Mouse (Mus musculus): Measurements from ENCODE around the gene Gsk3a. TPM values are rescaled to one million over a fixed set of nuclear protein-coding genes. Genes with fewer than 3 reads are reported as not detected.
A peak's percentile ranks its signal among the peaks of the same experiment; 100 is the strongest.

Gene Gsk3a
- polyA plus RNA-seq, 1 experiment from 2014 or later: 12.5 TPM

DNA sequence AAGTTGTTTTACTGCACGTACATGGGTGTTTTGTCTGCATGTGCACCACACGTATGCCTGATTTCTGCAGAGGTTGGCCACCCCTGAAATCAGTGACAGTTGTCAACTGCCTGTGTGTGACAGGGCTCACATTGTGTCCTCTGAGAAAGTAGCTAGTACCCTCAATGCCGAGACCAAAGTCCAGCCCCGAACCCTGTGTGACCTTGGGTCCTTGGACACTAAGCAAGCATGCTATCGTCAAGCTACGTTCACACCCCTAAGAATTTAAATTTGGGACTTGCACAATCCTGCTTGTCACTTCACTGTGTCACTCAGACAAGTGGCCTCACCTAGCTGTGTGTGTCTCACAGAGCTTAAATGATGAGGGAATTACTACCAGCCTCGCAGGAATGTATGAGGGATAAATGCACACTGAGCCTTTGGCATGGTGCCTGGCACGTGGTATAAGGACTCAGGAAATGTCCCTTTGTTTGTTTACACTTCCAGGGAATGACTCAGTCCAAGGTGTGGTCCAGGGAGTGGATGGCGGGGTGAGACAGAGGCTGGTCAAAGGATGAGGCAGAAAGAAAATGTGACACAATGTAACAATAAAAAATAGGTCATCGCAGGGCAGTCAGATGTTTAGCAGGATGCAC is 40.1 kb downstream of the Gsk3a start:
- DNase-seq (ENCODE audit: low spot score): no peak
- Histone ChIP-seq H3K36me3 (peaks cover 10% of the 10 kb centered on the region), H3K4me3 (no peak overlapping the region), H3K27me3 (ENCODE audit: insufficient read depth, poor library complexity, severe bottlenecking) (no peaks in the 10 kb centered on the region), H3K9me3 (no peaks in the 10 kb centered on the region), H3K4me1 (replicated peaks) (no peaks in the 10 kb centered on the region), H3K27ac (no peak overlapping the region)
- 78% methylated on average over 10 of the region's 10 CpGs for WGBS

GRCm38 (mm10) chr7:25196107-25196506 is 41.5 kb downstream of the Gsk3a start:
- 86% methylated on average over 9 of the region's 9 CpGs for WGBS
- DNase-seq (ENCODE audit: low spot score): no peak
- Histone ChIP-seq H3K27me3 (ENCODE audit: insufficient read depth, poor library complexity, severe bottlenecking) (no peaks in the 10 kb centered on the region), H3K36me3 (no peaks in the 10 kb centered on the region), H3K4me3 (no peak overlapping the region), H3K4me1 (replicated peaks) (no peaks in the 10 kb centered on the region), H3K9me3 (no peaks in the 10 kb centered on the region), H3K27ac (no peak overlapping the region)

- no peaks in the 10 kb centered on the region for H3K36me3 ChIP-seq
- WGBS: 80% methylated on average over 3 of the region's 3 CpGs
These were observed 42.5 kb downstream of the Gsk3a start for GRCm38 (mm10) chr7:25195148-25195547.

GRCm38 (mm10) chr7:25192110-25192509 is 45.5 kb downstream of the Gsk3a start:
- H3K27me3 ChIP-seq (ENCODE audit: insufficient read depth, poor library complexity, severe bottlenecking): no peaks in the 10 kb centered on the region
- H3K27ac ChIP-seq: no peak overlapping the region
- 78% methylated on average over 8 of the region's 8 CpGs for WGBS
- no peak overlapping the region for H3K4me3 ChIP-seq
- H3K9me3 ChIP-seq: no peaks in the 10 kb centered on the region
- DNase-seq (ENCODE audit: low spot score): no peak
- H3K36me3 ChIP-seq: no peaks in the 10 kb centered on the region
- H3K4me1 ChIP-seq (replicated peaks): 0 out of 2 replicates have a peak, but pooled peaks cover 3% of the 10 kb centered on the region

More at GRCm38 (mm10) chr7:25195148-25195547, 42.5 kb downstream of the Gsk3a start:
- Histone ChIP-seq H3K27me3 (ENCODE audit: insufficient read depth, poor library complexity, severe bottlenecking) (no peaks in the 10 kb centered on the region), H3K4me1 (replicated peaks) (no peaks in the 10 kb centered on the region), H3K4me3 (no peak overlapping the region), H3K27ac (no peak overlapping the region), H3K9me3 (no peaks in the 10 kb centered on the region)
- DNase-seq (ENCODE audit: low spot score): no peak

DNA sequence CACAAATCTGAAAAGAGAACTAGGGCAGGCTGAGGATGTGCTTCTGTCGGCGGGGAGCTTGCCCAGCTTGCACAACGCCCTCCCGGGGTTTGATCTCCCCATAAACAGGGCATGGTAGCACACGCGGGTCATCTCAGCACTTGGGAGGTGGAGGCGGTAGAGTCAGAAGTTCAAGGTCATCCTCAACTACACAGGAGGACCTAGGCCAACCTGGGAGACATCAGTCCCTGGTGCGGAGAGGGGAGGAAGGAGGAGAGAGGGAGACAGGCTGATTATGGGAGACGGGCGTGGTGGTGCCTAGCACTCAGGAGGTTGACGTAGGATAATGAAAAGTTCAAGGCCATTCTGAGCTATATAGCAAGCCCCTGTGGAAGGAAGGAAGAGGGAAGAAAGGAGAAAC is 46.8 kb downstream of the Gsk3a start:
- no peak for DNase-seq (ENCODE audit: low spot score)
- WGBS: 90% methylated on average over 11 of the region's 11 CpGs
- 0 out of 2 replicates have a peak, but pooled peaks cover 3% of the 10 kb centered on the region for H3K27me3 ChIP-seq (ENCODE audit: insufficient read depth, poor library complexity, severe bottlenecking)
- no peaks in the 10 kb centered on the region for H3K36me3 ChIP-seq
- no peak overlapping the region for H3K4me3 ChIP-seq
- 0 out of 2 replicates have a peak, but pooled peaks cover 3% of the 10 kb centered on the region for H3K4me1 ChIP-seq (replicated peaks)
- no peaks in the 10 kb centered on the region for H3K9me3 ChIP-seq
- no peak overlapping the region for H3K27ac ChIP-seq

- Histone ChIP-seq H3K36me3 (no peaks in the 10 kb centered on the region), H3K27me3 (ENCODE audit: insufficient read depth, poor library complexity, severe bottlenecking) (peaks cover 32% of the 10 kb centered on the region), H3K9me3 (no peaks in the 10 kb centered on the region), H3K4me3 (no peak overlapping the region), H3K27ac (no peak overlapping the region), H3K4me1 (replicated peaks) (0 out of 2 replicates have a peak, but pooled peaks cover 3% of the 10 kb centered on the region)
- WGBS: 31% methylated on average over 21 of the region's 21 CpGs
- DNase-seq (ENCODE audit: low spot score): peak; percentile 92
These were observed 49.7 kb downstream of the Gsk3a start for GRCm38 (mm10) chr7:25187662-25188650.

- Histone ChIP-seq H3K4me3 (no peak overlapping the region), H3K4me1 (replicated peaks) (peaks cover 33% of the 10 kb centered on the region), H3K27me3 (ENCODE audit: insufficient read depth, poor library complexity, severe bottlenecking) (peaks cover 70% of the 10 kb centered on the region), H3K9me3 (no peaks in the 10 kb centered on the region), H3K27ac (no peak overlapping the region), H3K36me3 (no peaks in the 10 kb centered on the region)
- WGBS: 82% methylated on average over 6 of the region's 6 CpGs
- no peak for DNase-seq (ENCODE audit: low spot score)
These were observed 53.6 kb downstream of the Gsk3a start for GRCm38 (mm10) chr7:25184091-25184490.

- Histone ChIP-seq H3K4me3 (peak overlapping the region; percentile 71), H3K4me1 (replicated peaks) (peaks cover 50% of the 10 kb centered on the region), H3K9me3 (no peaks in the 10 kb centered on the region), H3K27me3 (ENCODE audit: insufficient read depth, poor library complexity, severe bottlenecking) (peaks cover 93% of the 10 kb centered on the region), H3K36me3 (no peaks in the 10 kb centered on the region), H3K27ac (peak overlapping the region; percentile 2; the same call in 1 of the 2 replicates)
- 4% methylated on average over 21 of the region's 21 CpGs for WGBS
- DNase-seq (ENCODE audit: low spot score): no peak
These were observed 55.8 kb downstream of the Gsk3a start for GRCm38 (mm10) chr7:25181814-25182213.

- Histone ChIP-seq H3K4me3 (peak overlapping the region; percentile 71), H3K27ac (peak overlapping the region; percentile 2; the same call in 1 of the 2 replicates), H3K4me1 (replicated peaks) (peaks cover 54% of the 10 kb centered on the region), H3K36me3 (no peaks in the 10 kb centered on the region), H3K27me3 (ENCODE audit: insufficient read depth, poor library complexity, severe bottlenecking) (peaks cover 95% of the 10 kb centered on the region), H3K9me3 (no peaks in the 10 kb centered on the region)
- 1% methylated on average over 15 of the region's 15 CpGs for WGBS
- peak; percentile 63 for DNase-seq (ENCODE audit: low spot score)
These were observed 56.3 kb downstream of the Gsk3a start for GRCm38 (mm10) chr7:25181331-25181790.

- Histone ChIP-seq H3K4me1 (replicated peaks) (peaks cover 61% of the 10 kb centered on the region), H3K27me3 (ENCODE audit: insufficient read depth, poor library complexity, severe bottlenecking) (peaks cover 100% of the 10 kb centered on the region), H3K4me3 (peak overlapping the region; percentile 71), H3K9me3 (no peaks in the 10 kb centered on the region), H3K36me3 (no peaks in the 10 kb centered on the region), H3K27ac (peak overlapping the region; percentile 92)
- 3% methylated on average over 6 of the region's 6 CpGs for WGBS
- DNase-seq (ENCODE audit: low spot score): no peak
These were observed 57.1 kb downstream of the Gsk3a start for GRCm38 (mm10) chr7:25180512-25180911.

DNA sequence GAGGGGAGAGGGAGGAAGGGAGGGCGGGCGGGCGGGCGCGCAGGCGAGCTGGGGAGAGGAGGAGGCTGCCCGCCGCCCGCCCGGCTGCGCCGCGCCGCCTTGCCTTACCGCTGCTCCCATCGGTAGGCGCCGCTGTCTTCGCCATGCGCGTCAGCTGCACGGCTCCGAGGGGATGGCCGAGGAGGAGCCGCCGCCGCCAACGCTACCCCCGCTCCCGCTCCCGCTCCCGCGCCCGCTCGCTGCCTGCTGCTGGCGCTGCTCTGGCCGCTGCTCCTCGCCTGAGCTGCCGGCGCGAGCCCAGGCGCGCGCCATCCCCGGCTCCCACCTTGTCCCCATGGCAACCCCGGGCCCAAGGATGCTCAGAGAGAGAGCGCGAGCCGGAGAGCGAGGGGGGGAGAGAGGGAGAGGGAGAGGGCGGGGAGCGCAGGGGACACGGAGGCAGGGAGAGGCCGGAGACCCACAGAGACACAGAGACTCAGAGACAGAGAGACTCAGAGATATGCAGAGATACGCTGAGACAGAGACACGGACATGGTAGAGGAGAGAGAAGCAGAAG is 58.0 kb downstream of the Gsk3a start, which contains the start of gene Pou2f2:
Pou2f2 (minus strand) TSS at position 121 of the 556 bp plus-strand sequence.
- peaks cover 69% of the 10 kb centered on the region for H3K4me1 ChIP-seq (replicated peaks)
- H3K9me3 ChIP-seq: no peaks in the 10 kb centered on the region
- WGBS: under 1% methylated on average over 53 of the region's 56 CpGs
- peak; percentile 91 for DNase-seq (ENCODE audit: low spot score)
- peak within 1 kb of the TSS; percentile 71 for H3K4me3 ChIP-seq
- H3K36me3 ChIP-seq: no peaks in the 10 kb centered on the region
- peaks cover 99% of the 10 kb centered on the region for H3K27me3 ChIP-seq (ENCODE audit: insufficient read depth, poor library complexity, severe bottlenecking)
- peak within 1 kb of the TSS; percentile 92 for H3K27ac ChIP-seq

GRCm38 (mm10) chr7:25178787-25179605 is 58.7 kb downstream of the Gsk3a start:
- Histone ChIP-seq H3K4me3 (peak overlapping the region; percentile 71), H3K27ac (peak overlapping the region; percentile 92), H3K27me3 (ENCODE audit: insufficient read depth, poor library complexity, severe bottlenecking) (peaks cover 92% of the 10 kb centered on the region)

More at GRCm38 (mm10) chr7:25178787-25179605, 58.7 kb downstream of the Gsk3a start:
- WGBS: under 1% methylated on average over 56 of the region's 56 CpGs
- Histone ChIP-seq H3K9me3 (no peaks in the 10 kb centered on the region), H3K36me3 (no peaks in the 10 kb centered on the region), H3K4me1 (replicated peaks) (peaks cover 76% of the 10 kb centered on the region)
- peak; percentile 47 for DNase-seq (ENCODE audit: low spot score)
